ENCODE assay signal across 27 mouse cellular contexts in genomic region chr3:51697931-51698330, GRCm38 (mm10). TPM values are rescaled to one million over a fixed set of nuclear protein-coding genes. Genes with fewer than 3 reads are reported as not detected.
"Had no signal": no experiment of that assay in that cellular context is flagged by ENCODE, and none has a peak within 500 bp of the region (broad histone marks: within the 10 kb centered on the region; RNA-seq: fewer than 3 reads in every experiment).

No protein-coding gene starts in this region.

- H3K9ac ChIP-seq: heart, embryonic 12.5 days; hindbrain, embryonic 14.5 days; intestine, embryonic 15.5 days; limb, embryonic 12.5 days; liver, embryonic 13.5 days; liver, embryonic 15.5 days had no signal

- H3K27me3 ChIP-seq: heart, embryonic 12.5 days; intestine, embryonic 15.5 days had no signal

- H3K4me2 ChIP-seq: heart, embryonic 12.5 days; hindbrain, embryonic 14.5 days; intestine, embryonic 15.5 days; limb, embryonic 12.5 days; liver, embryonic 11.5 days; liver, embryonic 13.5 days; liver, embryonic 15.5 days had no signal

- H3K4me3 ChIP-seq: heart, embryonic 10.5 days; heart, embryonic 12.5 days; intestine, embryonic 15.5 days; layer of hippocampus, adult 2 months; limb, embryonic 10.5 days; limb, embryonic 12.5 days; liver, embryonic 13.5 days; liver, embryonic 15.5 days had no signal

- H3K27ac ChIP-seq: heart, embryonic 10.5 days; hindbrain, embryonic 14.5 days; intestine, embryonic 15.5 days; layer of hippocampus, adult 2 months; limb, embryonic 10.5 days; limb, embryonic 12.5 days; liver, embryonic 13.5 days; liver, embryonic 15.5 days had no signal

- ATAC-seq: hindbrain, embryonic 16.5 days; inflammation-experienced regulatory T-cells, adult 6 months; intestine, embryonic 15.5 days; intestine, postnatal 0 days had no signal

- H3K9me3 ChIP-seq: heart, embryonic 10.5 days; heart, embryonic 12.5 days; intestine, embryonic 15.5 days; limb, embryonic 10.5 days; limb, embryonic 12.5 days; liver, embryonic 13.5 days; liver, embryonic 15.5 days had no signal

- H3K36me3 ChIP-seq: intestine, embryonic 15.5 days; liver, embryonic 13.5 days; liver, embryonic 15.5 days had no signal

- DNase-seq: gastrocnemius, postnatal 14 days; gastrocnemius, postnatal 36 days; heart, adult 18-20 months; heart, postnatal 10 days; heart, postnatal 4 days; kidney, adult 18-20 months; kidney, adult 8-10 months; kidney, postnatal 10 days; kidney, postnatal 25 days; kidney, postnatal 4 days; liver; liver, embryonic 13.5 days had no signal

RNA-seq across cellular contexts. Expression of gene Mgst2, which starts 37.8 kb away (rescaled TPM):
- total RNA-seq: layer of hippocampus, adult 2 months; layer of hippocampus, postnatal 25 days; left cerebral cortex, adult 18-20 months; left cerebral cortex, postnatal 36 days had no signal
